Mouse (Mus musculus): ENCODE results near the gene Foxn2.

DNA sequence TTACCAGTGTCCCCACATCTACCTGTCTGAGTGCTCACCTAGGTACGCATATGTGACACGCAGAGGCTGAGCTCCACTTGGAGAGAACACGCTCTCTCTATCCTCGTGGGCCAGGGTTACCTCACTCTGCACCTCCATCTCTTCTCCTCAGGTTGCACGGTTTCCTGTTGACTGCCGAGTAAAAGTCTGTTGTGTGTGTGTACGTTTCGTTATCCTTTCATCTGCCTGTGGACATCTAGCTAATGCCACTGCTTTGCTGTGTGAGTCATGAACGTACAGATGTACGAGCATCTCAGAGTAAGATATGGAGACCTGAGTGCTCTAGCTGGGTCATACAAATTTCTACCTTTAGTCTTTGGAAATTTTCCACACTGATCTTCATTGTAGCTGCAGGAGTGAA is 39.9 kb downstream of the Foxn2 start:
- TF ChIP-seq GATA1 (IDR thresholded peaks at IDR 0.05; ENCODE audit: borderline replicate concordance, low read length) = no peak
- TF ChIP-seq FLI1 (IDR thresholded peaks at IDR 0.05; ENCODE audit: low read length) = no peak

All from megakaryocyte, embryonic 14.5 days (primary cell).